Mouse (Mus musculus): ENCODE measurements around the gene Uchl4. TPM values are rescaled to one million over a fixed set of nuclear protein-coding genes. Genes with fewer than 3 reads are reported as not detected.
"Not testable (repeated sequence)": the region's sequence is repeated elsewhere in the genome, so short reads cannot be mapped to it uniquely, and the experiment has no call there.

Gene Uchl4
- polyA plus RNA-seq (2014; fragmentation: Nextera tagmentation; extraction: Ambion mirVana): 2.2 and 2.3 TPM in 2 replicates

GRCm38 (mm10) chr9:64234768-64235435 lies at the start of gene Uchl4:
TSS of gene Uchl4 (plus strand) at chr9:64235201.
- no peaks in the 10 kb centered on the region for H3K9me3 ChIP-seq (ENCODE audit: control insufficient read depth, low read length)
- H3K4me1 ChIP-seq (ENCODE audit: control insufficient read depth, insufficient read depth, low read length): peaks cover 29% of the 10 kb centered on the region
- no peak within 1 kb of the TSS for H3K4me3 ChIP-seq (ENCODE audit: low read depth, low read length)
- no peak within 1 kb of the TSS for H3K9ac ChIP-seq (ENCODE audit: low read depth, low read length)
- H3K36me3 ChIP-seq (ENCODE audit: control insufficient read depth, insufficient read depth, low read length): 0 out of 2 replicates have a peak, but pooled peaks cover 6% of the 10 kb centered on the region
- peak; percentile 24 for DNase-seq (ENCODE audit: low spot score)
- H3K27me3 ChIP-seq (replicated peaks; ENCODE audit: control insufficient read depth, insufficient read depth, low read length): no peaks in the 10 kb centered on the region
- peak within 1 kb of the TSS; percentile 88 for H3K27ac ChIP-seq (replicated peaks; ENCODE audit: low read depth, low read length)
- H3K4me2 ChIP-seq (ENCODE audit: low read depth, low read length): no peak within 1 kb of the TSS
- ATAC-seq (ENCODE audit: low read depth): no peak
- WGBS: 68% methylated on average over 8 of the region's 8 CpGs

GRCm38 (mm10) chr9:64193879-64194278 lies 41.1 kb upstream of the Uchl4 start:
- Histone ChIP-seq H3K4me3 (ENCODE audit: low read depth, low read length) (no peak overlapping the region), H3K27me3 (replicated peaks; ENCODE audit: control insufficient read depth, insufficient read depth, low read length) (no peaks in the 10 kb centered on the region), H3K9ac (ENCODE audit: low read depth, low read length) (no peak overlapping the region), H3K36me3 (ENCODE audit: control insufficient read depth, insufficient read depth, low read length) (peaks cover 55% of the 10 kb centered on the region), H3K27ac (replicated peaks; ENCODE audit: low read depth, low read length) (no peak overlapping the region), H3K9me3 (ENCODE audit: control insufficient read depth, low read length) (no peaks in the 10 kb centered on the region), H3K4me2 (ENCODE audit: low read depth, low read length) (no peak overlapping the region), H3K4me1 (ENCODE audit: control insufficient read depth, insufficient read depth, low read length) (no peaks in the 10 kb centered on the region)
- ATAC-seq (ENCODE audit: low read depth) (no peak), DNase-seq (ENCODE audit: low spot score) (no peak)
- WGBS: 88% methylated on average over 1 of the region's 1 CpGs

GRCm38 (mm10) chr9:64195554-64195953 lies 39.4 kb upstream of the Uchl4 start:
- no peaks in the 10 kb centered on the region for H3K9me3 ChIP-seq (ENCODE audit: control insufficient read depth, low read length)
- ATAC-seq (ENCODE audit: low read depth) (no peak; the same call in 1 of the 2 replicates), DNase-seq (ENCODE audit: low spot score) (peak; percentile 19)
- H3K4me1 ChIP-seq (ENCODE audit: control insufficient read depth, insufficient read depth, low read length): no peaks in the 10 kb centered on the region
- no peak overlapping the region for H3K9ac ChIP-seq (ENCODE audit: low read depth, low read length)
- 63% methylated on average over 4 of the region's 4 CpGs for WGBS
- no peak overlapping the region for H3K4me3 ChIP-seq (ENCODE audit: low read depth, low read length)
- no peaks in the 10 kb centered on the region for H3K27me3 ChIP-seq (replicated peaks; ENCODE audit: control insufficient read depth, insufficient read depth, low read length)
- no peak overlapping the region for H3K27ac ChIP-seq (replicated peaks; ENCODE audit: low read depth, low read length)
- no peak overlapping the region for H3K4me2 ChIP-seq (ENCODE audit: low read depth, low read length)
- H3K36me3 ChIP-seq (ENCODE audit: control insufficient read depth, insufficient read depth, low read length): peaks cover 51% of the 10 kb centered on the region

- H3K27ac ChIP-seq (replicated peaks; ENCODE audit: low read depth, low read length): no peak overlapping the region
- H3K27me3 ChIP-seq (replicated peaks; ENCODE audit: control insufficient read depth, insufficient read depth, low read length): no peaks in the 10 kb centered on the region
- H3K36me3 ChIP-seq (ENCODE audit: control insufficient read depth, insufficient read depth, low read length): peaks cover 42% of the 10 kb centered on the region
- no peaks in the 10 kb centered on the region for H3K9me3 ChIP-seq (ENCODE audit: control insufficient read depth, low read length)
- H3K4me3 ChIP-seq (ENCODE audit: low read depth, low read length): no peak overlapping the region
- no peak for DNase-seq (ENCODE audit: low spot score)
- 83% methylated on average over 8 of the region's 8 CpGs for WGBS
- no peak for ATAC-seq (ENCODE audit: low read depth)
- H3K4me1 ChIP-seq (ENCODE audit: control insufficient read depth, insufficient read depth, low read length): no peaks in the 10 kb centered on the region
- H3K4me2 ChIP-seq (ENCODE audit: low read depth, low read length): no peak overlapping the region
- 0 out of 2 replicates have a peak overlapping the region, but pooled peaks have one; percentile 14 for H3K9ac ChIP-seq (ENCODE audit: low read depth, low read length)
Measured at GRCm38 (mm10) chr9:64197524-64197923, 37.5 kb upstream of the Uchl4 start.

- DNase-seq (ENCODE audit: low spot score) (no peak), ATAC-seq (ENCODE audit: low read depth) (no peak)
- 95% methylated on average over 4 of the region's 5 CpGs for WGBS
Measured at GRCm38 (mm10) chr9:64198068-64198762, 36.8 kb upstream of the Uchl4 start.

GRCm38 (mm10) chr9:64198763-64199418 lies 36.1 kb upstream of the Uchl4 start:
- 89% methylated on average over 7 of the region's 7 CpGs for WGBS

More at GRCm38 (mm10) chr9:64198068-64198762, 36.8 kb upstream of the Uchl4 start:
- no peak overlapping the region for H3K4me2 ChIP-seq (ENCODE audit: low read depth, low read length)
- H3K4me3 ChIP-seq (ENCODE audit: low read depth, low read length): no peak overlapping the region
- H3K4me1 ChIP-seq (ENCODE audit: control insufficient read depth, insufficient read depth, low read length): no peaks in the 10 kb centered on the region
- H3K36me3 ChIP-seq (ENCODE audit: control insufficient read depth, insufficient read depth, low read length): peaks cover 42% of the 10 kb centered on the region
- no peaks in the 10 kb centered on the region for H3K27me3 ChIP-seq (replicated peaks; ENCODE audit: control insufficient read depth, insufficient read depth, low read length)
- H3K9ac ChIP-seq (ENCODE audit: low read depth, low read length): no peak overlapping the region
- H3K27ac ChIP-seq (replicated peaks; ENCODE audit: low read depth, low read length): no peak overlapping the region
- no peaks in the 10 kb centered on the region for H3K9me3 ChIP-seq (ENCODE audit: control insufficient read depth, low read length)

GRCm38 (mm10) chr9:64199897-64200296 lies 35.1 kb upstream of the Uchl4 start:
- Histone ChIP-seq H3K9ac (ENCODE audit: low read depth, low read length) (no peak overlapping the region), H3K27ac (replicated peaks; ENCODE audit: low read depth, low read length) (no peak overlapping the region), H3K4me2 (ENCODE audit: low read depth, low read length) (no peak overlapping the region), H3K9me3 (ENCODE audit: control insufficient read depth, low read length) (no peaks in the 10 kb centered on the region), H3K27me3 (replicated peaks; ENCODE audit: control insufficient read depth, insufficient read depth, low read length) (no peaks in the 10 kb centered on the region), H3K36me3 (ENCODE audit: control insufficient read depth, insufficient read depth, low read length) (peaks cover 54% of the 10 kb centered on the region), H3K4me1 (ENCODE audit: control insufficient read depth, insufficient read depth, low read length) (no peaks in the 10 kb centered on the region), H3K4me3 (ENCODE audit: low read depth, low read length) (no peak overlapping the region)
- no peak for ATAC-seq (ENCODE audit: low read depth)
- 69% methylated on average over 2 of the region's 2 CpGs for WGBS
- no peak for DNase-seq (ENCODE audit: low spot score)

More at GRCm38 (mm10) chr9:64198763-64199418, 36.1 kb upstream of the Uchl4 start:
- H3K27me3 ChIP-seq (replicated peaks; ENCODE audit: control insufficient read depth, insufficient read depth, low read length); H3K4me1 ChIP-seq (ENCODE audit: control insufficient read depth, insufficient read depth, low read length); H3K9me3 ChIP-seq (ENCODE audit: control insufficient read depth, low read length); H3K9ac ChIP-seq (ENCODE audit: low read depth, low read length); H3K27ac ChIP-seq (replicated peaks; ENCODE audit: low read depth, low read length); DNase-seq (ENCODE audit: low spot score); H3K4me3 ChIP-seq (ENCODE audit: low read depth, low read length); ATAC-seq (ENCODE audit: low read depth); H3K4me2 ChIP-seq (ENCODE audit: low read depth, low read length): not testable (repeated sequence)
- H3K36me3 ChIP-seq (ENCODE audit: control insufficient read depth, insufficient read depth, low read length): peaks cover 43% of the 10 kb centered on the region

- H3K9me3 ChIP-seq (ENCODE audit: control insufficient read depth, low read length): no peaks in the 10 kb centered on the region
- H3K36me3 ChIP-seq (ENCODE audit: control insufficient read depth, insufficient read depth, low read length): peaks cover 57% of the 10 kb centered on the region
- H3K9ac ChIP-seq (ENCODE audit: low read depth, low read length): no peak overlapping the region
- H3K4me1 ChIP-seq (ENCODE audit: control insufficient read depth, insufficient read depth, low read length): no peaks in the 10 kb centered on the region
- H3K27me3 ChIP-seq (replicated peaks; ENCODE audit: control insufficient read depth, insufficient read depth, low read length): no peaks in the 10 kb centered on the region
- DNase-seq (ENCODE audit: low spot score) (no peak), ATAC-seq (ENCODE audit: low read depth) (no peak)
- no peak overlapping the region for H3K4me3 ChIP-seq (ENCODE audit: low read depth, low read length)
- H3K27ac ChIP-seq (replicated peaks; ENCODE audit: low read depth, low read length): no peak overlapping the region
- H3K4me2 ChIP-seq (ENCODE audit: low read depth, low read length): no peak overlapping the region
Measured at GRCm38 (mm10) chr9:64202331-64202730, 32.7 kb upstream of the Uchl4 start.

Data from embryonic facial prominence, embryonic 14.5 days (tissue).